Mouse (Mus musculus) testis, postnatal 10 days (tissue): ENCODE data around the gene Cd47.

Experiments used
- DNase-seq: peaks from one replicate; pipeline ENCODE4 v3.0.0; 2021; ENCODE audit warnings: low spot score

Gene Cd47

GRCm38 (mm10) chr16:49950340-49950739, 150.0 kb downstream of the Cd47 start:
- no peak for DNase-seq

- no peak for DNase-seq
These were observed 151.0 kb downstream of the Cd47 start for GRCm38 (mm10) chr16:49951288-49951691.

GRCm38 (mm10) chr16:49951925-49952523, 151.7 kb downstream of the Cd47 start:
- no peak for DNase-seq

GRCm38 (mm10) chr16:49953817-49954216, 153.5 kb downstream of the Cd47 start:
- DNase-seq = no peak

GRCm38 (mm10) chr16:49954909-49955308, 154.6 kb downstream of the Cd47 start:
- DNase-seq = no peak

GRCm38 (mm10) chr16:49955325-49955724, 155.0 kb downstream of the Cd47 start:
- DNase-seq = no peak

GRCm38 (mm10) chr16:49955952-49956351, 155.6 kb downstream of the Cd47 start:
- no peak for DNase-seq

- no peak for DNase-seq
These were observed 156.4 kb downstream of the Cd47 start for GRCm38 (mm10) chr16:49956531-49957302.

- DNase-seq = no peak
These were observed 158.6 kb downstream of the Cd47 start for GRCm38 (mm10) chr16:49958900-49959436.

GRCm38 (mm10) chr16:49962305-49962704, 162.0 kb downstream of the Cd47 start:
- no peak for DNase-seq

- DNase-seq = no peak
These were observed 164.1 kb downstream of the Cd47 start for GRCm38 (mm10) chr16:49964321-49964986.
